Mouse (Mus musculus) megakaryocyte progenitor cell, adult 5-6 weeks (primary cell): Measurements from ENCODE around the gene Hsf2. TPM values are rescaled to one million over a fixed set of nuclear protein-coding genes. Genes with fewer than 3 reads are reported as not detected.

Experiments
- ATAC-seq: replicated peaks from 2 replicates; pipeline ENCODE4 v1.8.0; 2016; ENCODE audit warnings: mild to moderate bottlenecking, moderate TSS enrichment, inconsistent platforms; ENCODE audit not compliant: poor library complexity
- total RNA-seq, 2 experiments: library from RNA; stranded (forward) in 1 of 2; stranded (reverse) in 1 of 2; fragments of 157-497, 149-512 nt in 1 of 2; fragments of 200-1000 nt in 1 of 2; gene quantifications; 2 replicates each; pipeline versions ENCODE4 v1.2.3 to v1.2.4; 2015 to 2017

Hsf2 gene
- total RNA-seq (2015) (14.6 and 19.4 TPM in 2 replicates), total RNA-seq (2017) (17.1 and 18.4 TPM in 2 replicates)

GRCm38 (mm10) chr10:57485908-57486541, at the start of gene Hsf2:
Gene Hsf2, plus strand, starts transcription at chr10:57486385.
- peak; percentile 96 for ATAC-seq

- ATAC-seq = no peak
Measured at GRCm38 (mm10) chr10:57437898-57438297, 48.3 kb upstream of the Hsf2 start.

DNA sequence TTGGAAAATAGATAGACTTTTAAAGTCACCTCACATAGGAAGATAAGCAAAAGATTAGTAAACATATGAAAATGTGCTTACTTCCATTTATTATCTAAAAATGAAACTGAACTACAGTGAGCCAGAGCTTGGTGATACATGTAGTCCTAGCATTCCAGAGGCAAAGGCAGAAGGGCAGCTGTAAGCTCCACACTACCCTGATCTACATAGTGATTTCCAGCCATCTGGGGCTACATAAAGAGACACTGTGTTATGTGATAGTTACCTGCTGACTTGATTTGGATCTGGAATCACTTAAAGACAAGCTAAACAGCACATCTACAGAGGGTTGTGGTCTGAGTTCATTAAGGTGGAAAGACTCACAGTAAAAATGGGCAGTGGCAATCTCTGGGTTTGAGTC, 45.1 kb upstream of the Hsf2 start:
- ATAC-seq = no peak

GRCm38 (mm10) chr10:57444392-57444791, 41.8 kb upstream of the Hsf2 start:
- ATAC-seq = no peak

DNA sequence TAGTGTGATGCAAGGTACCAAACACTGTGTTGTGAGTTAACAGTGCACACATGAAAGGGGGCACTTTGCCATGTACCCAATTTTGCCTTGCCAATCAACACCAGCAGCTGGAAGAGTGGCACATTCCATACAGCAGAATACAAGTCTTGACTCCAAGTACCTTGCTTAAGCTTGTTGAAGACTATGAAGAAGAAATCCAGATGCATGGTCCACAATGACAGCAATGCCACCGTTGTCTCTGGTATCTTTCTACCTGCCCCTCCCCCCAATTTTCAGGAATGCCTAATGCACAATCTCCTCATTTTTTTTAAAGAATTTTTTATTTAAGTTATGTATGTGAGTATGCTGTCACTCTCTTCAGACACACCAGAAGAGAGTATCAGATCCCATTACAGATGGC, 40.5 kb upstream of the Hsf2 start:
- ATAC-seq = no peak

DNA sequence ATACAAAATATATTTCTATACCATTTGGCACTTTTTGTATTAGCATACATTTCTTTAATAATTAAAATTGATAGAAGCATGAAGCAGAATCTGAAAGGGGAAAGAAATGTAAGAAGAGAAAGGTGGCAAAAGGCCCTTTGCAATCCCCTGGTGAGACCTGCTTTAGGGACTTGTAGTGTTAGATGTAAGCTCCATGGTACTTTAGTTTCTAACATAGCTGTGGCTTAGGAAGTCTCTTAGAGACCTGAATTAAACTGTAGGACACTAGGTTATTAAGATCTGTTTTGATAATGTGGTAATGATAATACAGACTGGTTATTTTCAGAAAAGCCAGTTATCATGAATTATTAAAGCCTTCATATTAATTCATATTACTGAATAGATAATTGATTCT, 38.5 kb upstream of the Hsf2 start:
- no peak for ATAC-seq

DNA sequence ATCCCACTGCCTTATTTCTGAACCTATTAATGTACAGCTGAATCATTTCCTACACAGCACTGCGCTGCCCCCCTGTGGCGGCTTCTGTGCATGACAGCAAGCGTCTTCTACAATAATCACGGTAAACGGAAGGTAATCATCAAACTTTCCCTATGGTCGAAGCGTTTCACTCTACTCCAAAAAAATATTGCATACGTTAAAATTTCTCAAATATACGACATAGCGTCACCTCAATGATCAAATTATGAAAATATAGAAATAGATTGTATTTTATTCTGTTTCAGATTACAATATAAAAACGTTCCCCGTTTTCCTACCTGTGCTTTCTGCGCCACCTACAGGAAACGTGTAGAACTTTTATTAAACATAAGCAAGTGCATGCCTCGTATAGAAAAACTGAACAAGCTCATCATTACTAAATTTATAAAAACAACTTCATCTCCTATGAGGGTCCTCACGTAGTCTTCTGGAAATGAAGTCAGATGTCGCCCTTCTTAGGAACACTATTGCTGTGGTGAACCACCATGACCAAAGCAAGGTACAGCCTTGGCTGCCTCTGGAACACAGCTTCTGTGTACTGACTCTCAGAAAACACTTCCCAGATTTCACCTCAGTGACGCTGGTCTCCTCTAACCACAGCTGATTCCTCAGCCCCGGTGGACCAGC, 38.0 kb upstream of the Hsf2 start:
- ATAC-seq = peak; percentile 99

DNA sequence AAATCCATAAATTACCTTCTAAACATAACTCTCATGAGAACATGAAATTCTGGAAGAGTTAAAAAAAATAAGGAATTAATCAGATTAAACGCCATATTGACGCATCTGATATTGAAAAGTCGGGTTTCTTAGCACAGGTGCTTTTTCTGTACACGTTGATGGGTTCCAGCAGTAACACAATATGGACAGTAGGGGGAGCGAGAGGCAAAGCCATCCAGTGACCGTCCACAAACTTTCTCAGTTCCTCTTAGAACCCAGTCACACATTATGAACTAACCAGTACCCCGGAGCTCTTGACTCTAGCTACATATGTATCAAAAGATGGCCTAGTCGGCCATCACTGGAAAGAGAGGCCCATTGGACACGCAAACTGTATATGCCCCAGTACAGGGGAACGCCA, 22.9 kb upstream of the Hsf2 start:
- peak; percentile 100 for ATAC-seq

- peak; percentile 50 for ATAC-seq
Measured at GRCm38 (mm10) chr10:57465768-57466167, 20.4 kb upstream of the Hsf2 start.

- no peak for ATAC-seq
Measured at GRCm38 (mm10) chr10:57477121-57477843, 8.9 kb upstream of the Hsf2 start.

DNA sequence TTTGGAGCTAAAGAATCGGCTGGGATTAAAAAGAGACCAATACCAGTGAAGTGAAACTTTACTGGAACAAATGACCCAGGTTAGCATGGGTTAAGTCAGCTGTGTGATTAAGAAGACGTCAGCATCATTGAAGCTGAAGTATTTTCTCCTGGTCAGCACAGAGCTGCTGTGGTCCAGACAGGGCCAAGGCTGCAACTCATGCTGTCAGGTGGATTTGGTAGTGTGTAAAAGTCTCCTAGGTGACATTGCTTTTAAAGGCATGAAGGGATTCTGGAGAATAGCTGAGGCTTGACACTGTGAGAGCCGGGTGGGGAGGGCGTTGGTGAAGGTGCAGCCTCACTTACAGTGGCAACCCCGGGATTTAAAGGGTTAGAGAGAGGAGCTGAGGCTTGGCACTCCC, 4.5 kb upstream of the Hsf2 start:
- ATAC-seq = no peak

DNA sequence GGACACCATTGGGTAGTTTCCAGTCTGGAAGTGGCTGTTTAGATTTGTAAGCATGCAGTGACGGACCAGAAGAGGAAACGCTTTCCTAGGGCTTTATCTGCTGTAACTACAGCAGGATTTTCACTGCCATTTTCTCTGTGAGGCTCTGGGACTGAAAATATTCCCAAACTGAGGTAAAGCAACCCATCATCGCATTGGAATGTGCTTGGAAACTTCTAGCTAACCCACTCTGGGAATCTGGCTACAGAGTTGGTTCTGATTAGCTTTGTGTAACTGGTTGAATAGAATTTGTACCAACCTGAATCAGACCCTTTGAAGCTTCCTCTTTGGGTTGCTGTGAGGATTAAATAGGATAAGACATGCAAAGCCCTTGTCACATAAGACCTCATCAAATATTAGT, 1.4 kb upstream of the Hsf2 start:
- ATAC-seq = no peak

GRCm38 (mm10) chr10:57486542-57487071, 422 bp downstream of the Hsf2 start:
- ATAC-seq = peak; percentile 32

DNA sequence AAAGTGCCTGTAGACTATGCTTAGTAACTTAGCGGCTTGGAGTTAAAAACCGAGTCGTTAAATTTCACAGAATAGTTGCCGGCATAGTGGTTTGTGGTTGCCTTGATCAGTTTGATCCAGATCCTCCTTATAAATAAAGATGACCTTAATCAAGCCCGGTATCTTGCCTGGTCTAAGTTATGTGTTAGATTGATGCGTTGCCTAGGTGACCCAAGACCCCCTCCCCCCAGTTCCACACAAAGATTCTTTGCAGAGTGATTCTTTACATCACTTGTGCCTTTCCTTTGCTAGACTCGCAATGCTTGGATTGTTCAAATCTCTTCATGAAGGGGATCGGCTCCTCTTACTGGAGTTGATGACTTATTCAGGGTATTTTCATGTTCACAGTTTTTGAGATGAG, 1.0 kb downstream of the Hsf2 start:
- no peak for ATAC-seq

DNA sequence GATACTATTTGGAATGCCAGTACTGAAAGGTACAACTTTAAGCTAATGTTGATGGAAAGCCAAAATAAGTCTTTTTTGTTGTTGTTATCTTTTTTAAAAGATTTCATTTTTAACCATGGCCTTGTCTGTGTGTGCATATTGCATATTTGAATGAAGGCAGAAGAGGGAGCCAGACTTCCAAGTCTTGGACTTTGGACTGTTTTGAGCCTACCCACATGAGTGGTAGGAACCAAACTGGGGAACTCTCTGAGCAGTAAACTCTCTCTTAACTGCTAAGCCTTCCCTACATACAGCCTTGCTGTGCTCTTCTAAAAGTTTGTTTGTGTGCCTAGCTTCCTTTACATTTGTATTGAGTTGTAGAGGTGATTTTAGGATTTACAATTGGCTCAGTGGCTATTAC, 2.4 kb downstream of the Hsf2 start:
- ATAC-seq = no peak

DNA sequence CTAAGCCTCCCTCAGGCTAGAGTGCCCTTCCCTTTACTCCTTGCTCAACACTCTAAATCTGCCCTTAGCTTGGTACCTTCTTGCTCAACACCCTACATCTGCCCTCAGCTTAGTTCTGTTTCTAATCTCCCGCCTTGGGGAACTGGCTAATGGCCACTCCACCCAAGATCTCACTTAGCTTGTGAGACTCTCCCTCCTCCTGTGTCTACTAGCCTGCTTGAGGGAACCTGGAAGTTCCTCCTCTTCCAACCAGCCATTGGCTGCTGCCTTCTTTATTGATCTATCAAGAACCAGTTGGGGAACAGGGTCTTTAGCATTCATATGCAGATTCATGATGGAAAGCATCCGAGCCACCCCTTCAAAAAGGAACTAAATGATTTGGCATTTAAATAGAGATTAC, 5.9 kb downstream of the Hsf2 start:
- ATAC-seq = peak; percentile 95

DNA sequence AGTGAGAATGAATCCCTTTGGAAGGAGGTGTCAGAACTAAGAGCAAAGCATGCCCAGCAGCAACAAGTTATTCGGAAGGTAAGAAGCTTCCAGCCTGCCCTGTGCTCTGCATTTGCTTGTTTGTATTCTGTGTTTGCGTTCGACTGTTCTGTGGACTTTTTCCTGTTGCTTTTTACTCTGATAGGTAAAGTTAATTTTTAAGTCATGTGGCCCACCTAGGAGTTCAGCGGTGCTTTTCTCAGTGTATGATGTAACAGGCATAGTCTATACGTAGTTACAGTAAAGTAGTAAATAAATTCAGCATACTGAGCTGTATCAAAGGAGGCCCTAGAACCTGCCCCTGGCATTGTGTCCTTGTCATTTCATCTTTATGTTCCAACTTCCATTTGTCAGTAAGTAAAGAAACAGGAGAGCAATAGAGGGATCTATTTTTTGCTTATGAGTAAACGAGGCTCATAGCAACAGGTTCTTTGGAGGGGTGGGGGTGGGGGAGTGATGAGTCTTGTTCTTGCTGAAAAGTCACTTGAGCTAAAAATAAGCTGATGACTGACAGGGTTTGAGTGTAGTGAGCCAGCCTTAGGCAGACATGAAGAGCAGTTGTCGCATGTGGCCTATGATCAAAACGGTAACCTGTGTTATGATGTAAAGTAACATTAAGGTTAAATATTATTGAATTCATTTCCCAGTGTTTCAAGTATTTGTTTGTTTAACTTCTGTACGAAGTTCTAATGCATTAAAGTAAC, 13.4 kb downstream of the Hsf2 start:
- ATAC-seq = no peak

DNA sequence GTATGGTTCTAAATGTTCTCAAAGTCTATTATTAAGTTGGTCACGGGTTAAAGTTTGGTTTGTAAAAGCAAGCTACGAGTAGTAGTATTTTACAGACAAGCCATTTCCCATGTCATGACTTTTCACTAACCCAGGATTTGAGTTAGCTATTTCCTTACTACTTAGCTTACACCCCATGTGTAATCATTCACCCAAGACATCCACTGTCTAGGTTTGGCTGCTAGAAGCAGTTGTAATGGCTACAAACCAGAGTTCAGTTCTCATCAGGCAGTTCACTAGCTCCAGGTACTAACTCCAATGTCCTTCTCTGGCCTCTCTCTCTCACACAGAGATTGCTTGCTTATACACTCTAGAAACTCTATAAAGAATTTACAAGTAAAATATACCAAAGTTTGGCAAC, 28.4 kb downstream of the Hsf2 start:
- no peak for ATAC-seq

GRCm38 (mm10) chr10:57515278-57515677, 29.1 kb downstream of the Hsf2 start:
- no peak for ATAC-seq

DNA sequence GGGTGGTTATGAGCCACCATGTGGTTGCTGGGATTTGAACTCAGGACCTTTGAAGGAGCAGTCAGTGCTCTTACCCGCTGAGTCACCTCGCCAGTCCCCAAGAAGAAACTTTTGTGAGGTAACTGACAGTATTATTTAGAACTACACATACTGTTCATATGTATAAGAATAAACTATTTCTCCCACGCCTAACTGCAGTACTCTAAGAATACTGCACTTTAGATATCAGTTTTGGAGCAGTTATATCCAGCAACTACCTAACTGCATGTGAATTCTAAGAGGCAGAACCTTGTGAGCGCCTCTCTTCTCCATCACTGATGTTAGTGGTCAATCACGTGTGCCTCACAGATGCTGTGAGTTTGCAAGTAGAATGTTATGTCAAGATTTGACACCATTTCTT, 40.3 kb downstream of the Hsf2 start:
- ATAC-seq = no peak

GRCm38 (mm10) chr10:57531076-57531475, 44.9 kb downstream of the Hsf2 start:
- no peak for ATAC-seq
